Mouse (Mus musculus) embryonic facial prominence, embryonic 15.5 days (tissue): ENCODE data around the gene Serpina1c. TPM values are rescaled to one million over a fixed set of nuclear protein-coding genes. Genes with fewer than 3 reads are reported as not detected.

Experiments used
- polyA plus RNA-seq: library from polyadenylated mRNA; unstranded; fragments of >200 nt; fragmentation: Nextera tagmentation; extraction: Ambion mirVana; gene quantifications from 2 replicates; pipeline ENCODE4 v1.2.1, GENCODE M21; 2015

Serpina1c gene
- polyA plus RNA-seq, 1 experiment from 2014 or later, result not detected

Other genes starting within 250 kb of the Serpina1c start
- 0.23 TPM in 1 of 2 replicates, not detected in the other for gene Serpina6, start 247.7 kb downstream of the Serpina1c start, polyA plus RNA-seq
- gene Serpina16, start 228.7 kb downstream of the Serpina1c start, polyA plus RNA-seq, result not detected in 2 replicates
- not detected in 2 replicates for gene Serpina1f, start 209.4 kb downstream of the Serpina1c start, polyA plus RNA-seq
- gene Serpina1d, start 131.3 kb downstream of the Serpina1c start, polyA plus RNA-seq, result not detected in 2 replicates
- 0.19 TPM in 1 of 2 replicates, not detected in the other for gene Serpina1b, start 74.5 kb downstream of the Serpina1c start, polyA plus RNA-seq
- 0.14 TPM in 1 of 2 replicates, not detected in the other for gene Serpina1a, start 41.3 kb downstream of the Serpina1c start, polyA plus RNA-seq
- gene Serpina1e, start 54.1 kb upstream of the Serpina1c start, polyA plus RNA-seq, result 0.19 TPM in 1 of 2 replicates, not detected in the other
- gene Serpina11, start 85.1 kb upstream of the Serpina1c start, polyA plus RNA-seq, result not detected in 2 replicates
- gene Serpina9, start 108.9 kb upstream of the Serpina1c start, polyA plus RNA-seq, result 2.1 and 3.8 TPM in 2 replicates
- gene Serpina12, start 139.6 kb upstream of the Serpina1c start, polyA plus RNA-seq, result 0.16 and 0.38 TPM in 2 replicates
- gene Serpina5, start 196.2 kb upstream of the Serpina1c start, polyA plus RNA-seq, result not detected in 2 replicates
- gene Serpina3a, start 207.8 kb upstream of the Serpina1c start, polyA plus RNA-seq, result not detected in 2 replicates
- not detected in 2 replicates for gene Serpina3b, start 223.1 kb upstream of the Serpina1c start, polyA plus RNA-seq
- 0.12 TPM in 1 of 2 replicates, not detected in the other for gene Serpina3c, start 249.0 kb upstream of the Serpina1c start, polyA plus RNA-seq